Mouse (Mus musculus) cerebellum, postnatal 14 days (tissue): ENCODE data around the gene Dct.

Experiments
- DNase-seq, 2 experiments: peaks; one replicate each; pipeline ENCODE4 v3.0.0; 2021; ENCODE audit warnings: mixed read lengths in 2 of 2

Dct gene

GRCm38 (mm10) chr14:118051975-118052630 is at the start of gene Dct:
Gene Dct, minus strand, starts transcription at chr14:118052244.
- no peak for DNase-seq

GRCm38 (mm10) chr14:118101227-118101990 is 49.4 kb upstream of the Dct start:
- no peak for DNase-seq

- no peak for DNase-seq
Measured at GRCm38 (mm10) chr14:118098265-118098664, 46.2 kb upstream of the Dct start.

GRCm38 (mm10) chr14:118089806-118090392 is 37.9 kb upstream of the Dct start:
- DNase-seq = no peak

- DNase-seq = peak; percentile 94 to 96
Measured at GRCm38 (mm10) chr14:118089215-118089805, 37.3 kb upstream of the Dct start.

- DNase-seq = peak in 1 of 2 experiments; percentile 57
Measured at GRCm38 (mm10) chr14:118088437-118089207, 36.6 kb upstream of the Dct start.

- DNase-seq = no peak
Measured at GRCm38 (mm10) chr14:118086271-118087035, 34.4 kb upstream of the Dct start.

- DNase-seq = no peak
Measured at GRCm38 (mm10) chr14:118083851-118084250, 31.8 kb upstream of the Dct start.

GRCm38 (mm10) chr14:118080606-118081005 is 28.6 kb upstream of the Dct start:
- DNase-seq = no peak

- no peak for DNase-seq
Measured at GRCm38 (mm10) chr14:118070100-118070499, 18.1 kb upstream of the Dct start.

- no peak for DNase-seq
Measured at GRCm38 (mm10) chr14:118069439-118070079, 17.5 kb upstream of the Dct start.

GRCm38 (mm10) chr14:118061766-118062432 is 9.9 kb upstream of the Dct start:
- no peak for DNase-seq

GRCm38 (mm10) chr14:118058581-118058886 is 6.5 kb upstream of the Dct start:
- no peak for DNase-seq

GRCm38 (mm10) chr14:118057696-118058580 is 5.9 kb upstream of the Dct start:
- DNase-seq = no peak

GRCm38 (mm10) chr14:118052770-118053169 is 726 bp upstream of the Dct start:
- no peak for DNase-seq

GRCm38 (mm10) chr14:118051396-118051795 is 648 bp downstream of the Dct start:
- DNase-seq = no peak

GRCm38 (mm10) chr14:118050990-118051389 is 1.1 kb downstream of the Dct start:
- no peak for DNase-seq

GRCm38 (mm10) chr14:118050431-118050830 is 1.6 kb downstream of the Dct start:
- DNase-seq = no peak

- DNase-seq = no peak
Measured at GRCm38 (mm10) chr14:118049648-118050238, 2.3 kb downstream of the Dct start.

- peak; percentile 61 to 63 for DNase-seq
Measured at GRCm38 (mm10) chr14:118042963-118043362, 9.1 kb downstream of the Dct start.
